Mouse (Mus musculus): ENCODE data around the gene H2bfm. TPM values are rescaled to one million over a fixed set of nuclear protein-coding genes. Genes with fewer than 3 reads are reported as not detected.
"Not testable (repeated sequence)": the region's sequence is repeated elsewhere in the genome, so short reads cannot be mapped to it uniquely, and the experiment has no call there.

Gene H2bfm
- not detected for total RNA-seq (2021)
- long read RNA-seq, experiment 1, result 0 reads
- long read RNA-seq, experiment 2, result 0 reads

DNA sequence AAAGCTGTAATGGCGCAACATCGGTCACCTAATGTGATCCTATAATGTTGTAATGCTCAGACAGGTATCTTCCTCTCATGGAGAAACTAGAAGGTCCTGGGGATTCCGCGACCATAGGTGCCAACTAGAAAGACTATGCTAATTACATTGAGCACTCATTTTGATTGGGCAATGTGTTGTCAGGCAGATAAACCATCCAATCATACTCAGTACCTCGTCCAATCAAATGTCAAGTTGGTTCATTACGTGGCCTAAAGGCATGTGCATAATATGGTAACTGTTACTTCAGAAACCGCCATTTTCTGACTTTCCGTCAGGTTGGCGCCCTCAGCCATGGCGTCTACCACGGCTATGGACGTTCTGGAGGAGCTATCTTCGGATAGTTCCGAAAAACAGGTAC, at the start of gene H2bfm:
Gene H2bfm, plus strand, starts transcription at position 295 of the 400 bp plus-strand sequence.
- DNase-seq (ENCODE audit: low spot score), result no peak

DNA sequence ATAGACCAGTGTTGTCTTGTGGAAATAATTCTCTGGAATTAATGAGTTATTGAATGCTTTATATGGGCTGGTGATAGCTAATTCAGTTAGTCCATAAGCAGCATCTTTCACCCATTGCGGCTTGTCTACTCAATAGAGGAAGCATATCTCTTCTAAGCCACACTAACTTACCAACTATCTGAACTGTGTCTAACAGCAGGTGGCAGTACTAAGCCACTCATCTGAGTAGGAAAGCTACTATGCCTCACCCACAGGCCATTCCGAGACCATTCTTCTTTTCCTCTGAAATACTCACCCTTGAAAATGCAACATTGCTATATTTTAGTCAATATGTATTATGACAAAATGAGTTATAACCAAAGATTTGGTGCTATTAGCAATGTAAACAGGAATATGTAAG, 31.4 kb upstream of the H2bfm start:
- no peak for DNase-seq (ENCODE audit: low spot score)

DNA sequence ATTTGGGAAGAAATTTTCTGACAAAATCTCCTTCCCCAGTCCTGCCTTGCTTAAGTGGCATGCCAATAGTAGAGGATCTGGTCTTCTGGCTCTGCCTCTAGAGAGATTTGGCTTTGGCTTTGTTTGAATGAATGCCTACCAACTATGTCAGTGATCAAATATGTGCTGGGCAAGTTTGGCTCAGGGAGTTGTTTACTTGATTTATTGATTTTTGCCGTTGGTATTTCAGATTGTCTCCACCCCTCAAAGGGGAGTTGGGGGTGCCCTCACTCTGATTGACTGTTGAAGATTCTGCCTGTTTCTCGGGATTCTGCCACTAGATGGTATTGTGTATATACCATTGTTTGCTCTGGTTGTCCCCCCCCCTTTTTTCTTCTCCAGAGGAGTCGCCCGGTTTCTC, 22.8 kb upstream of the H2bfm start:
- DNase-seq (ENCODE audit: low spot score), result no peak

DNA sequence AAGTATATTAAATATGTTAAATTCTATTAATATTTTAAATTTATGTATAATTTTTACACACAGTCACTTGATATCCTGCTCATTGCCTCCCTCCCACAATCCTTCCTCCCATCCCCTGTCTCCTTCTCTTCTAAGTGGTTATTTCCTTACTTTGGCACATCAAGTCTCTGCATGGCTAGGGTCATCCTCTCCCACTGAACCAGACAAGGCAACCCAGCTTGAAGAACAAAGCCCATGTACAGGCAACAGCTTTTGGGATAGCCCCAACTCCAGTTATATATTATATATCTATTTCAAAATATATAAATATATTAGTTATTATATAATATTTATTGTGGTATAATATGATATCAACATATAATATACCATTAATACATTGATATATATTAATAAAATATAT, 1.3 kb upstream of the H2bfm start:
- DNase-seq (ENCODE audit: low spot score), result no peak

DNA sequence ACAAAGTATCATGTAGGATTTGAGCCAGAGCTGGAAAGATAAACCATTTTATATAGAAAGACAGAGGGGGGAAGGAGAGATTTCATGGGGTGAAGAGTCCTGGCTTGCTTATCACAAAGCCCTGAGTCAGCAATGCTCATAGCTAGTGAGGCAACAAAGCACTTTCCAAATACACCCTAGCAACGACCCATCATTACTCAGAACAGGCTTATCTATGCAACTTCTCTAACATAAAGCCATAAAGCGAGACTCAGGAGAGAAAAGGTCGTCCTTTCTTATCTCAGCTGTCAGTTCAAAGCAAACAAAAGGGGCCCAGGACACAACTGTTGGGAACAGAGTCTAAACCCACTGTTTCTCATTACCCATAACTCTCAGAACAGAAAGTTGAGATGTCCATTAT, 10.9 kb downstream of the H2bfm start:
- DNase-seq (ENCODE audit: low spot score), result no peak

DNA sequence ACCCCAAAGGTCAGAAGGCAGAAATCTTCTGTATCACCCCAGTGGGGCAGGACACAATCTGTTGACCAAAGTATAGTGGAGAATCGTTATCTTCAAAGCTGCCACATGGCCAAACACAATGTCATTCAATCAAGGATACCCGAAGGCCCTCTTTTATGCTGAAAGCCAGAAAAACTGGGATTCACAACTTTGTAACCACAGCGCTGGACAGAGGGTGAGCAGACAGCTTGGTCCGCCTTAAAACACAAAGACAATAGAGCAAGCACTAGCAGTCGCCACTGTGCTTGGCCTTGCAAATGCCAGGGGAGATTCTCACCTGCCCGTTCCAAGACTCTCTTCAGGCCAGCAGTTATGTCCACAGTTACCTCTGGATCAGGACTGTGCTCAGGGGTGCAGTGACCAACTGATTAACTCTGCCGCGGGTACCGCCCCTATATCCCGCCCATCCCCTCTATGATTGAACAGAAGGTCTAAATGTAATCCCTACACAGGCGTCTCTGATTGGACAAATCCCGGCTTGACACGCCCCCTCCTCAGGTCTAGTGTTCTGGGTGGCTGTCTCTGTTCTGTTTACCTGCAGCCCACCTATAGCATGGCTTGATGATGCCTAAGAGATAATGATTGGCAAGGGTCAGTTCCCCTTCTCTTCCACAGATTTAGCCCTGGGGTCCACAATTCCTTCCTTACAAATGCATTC, 30.6 kb downstream of the H2bfm start:
- peak; percentile 1 for DNase-seq (ENCODE audit: low spot score)

DNA sequence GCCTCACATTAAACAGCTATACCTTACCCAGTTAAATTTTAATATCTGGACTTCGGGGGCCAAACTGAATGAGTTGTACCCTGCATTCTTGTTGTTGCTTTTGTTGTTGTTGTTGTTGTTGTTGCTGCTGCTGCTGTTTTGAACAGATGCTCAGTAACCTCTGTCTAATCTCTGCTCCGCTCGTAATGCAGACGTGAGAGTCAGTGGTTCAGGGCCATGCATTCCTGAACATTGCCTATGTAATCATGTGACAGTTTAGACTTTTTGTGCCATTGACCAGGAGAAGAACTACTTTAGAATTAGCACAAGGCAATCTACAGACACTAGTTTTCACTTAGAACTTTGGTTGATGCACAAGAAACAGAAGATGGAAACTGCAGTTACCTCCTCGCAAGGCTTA, 31.2 kb downstream of the H2bfm start:
- DNase-seq (ENCODE audit: low spot score), result not testable (repeated sequence)

DNA sequence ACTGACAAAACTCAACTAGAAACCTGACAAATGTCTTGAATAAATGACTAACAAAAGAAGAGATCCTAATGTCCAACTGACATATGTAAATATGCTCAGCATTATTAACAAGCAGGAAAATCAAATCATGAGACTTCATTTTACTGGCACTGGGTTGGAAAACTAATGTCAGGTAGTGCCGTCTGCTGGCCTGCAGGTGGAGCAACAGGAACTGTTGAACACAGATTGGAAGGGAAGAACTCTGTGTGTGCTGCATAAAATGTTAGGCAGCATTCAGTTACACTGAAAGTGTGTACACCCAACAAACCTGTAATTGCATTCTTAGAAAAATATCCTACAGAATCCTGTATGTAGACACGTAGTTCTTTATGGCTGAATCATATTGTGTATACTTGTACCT, 32.6 kb downstream of the H2bfm start:
- no peak for DNase-seq (ENCODE audit: low spot score)

DNA sequence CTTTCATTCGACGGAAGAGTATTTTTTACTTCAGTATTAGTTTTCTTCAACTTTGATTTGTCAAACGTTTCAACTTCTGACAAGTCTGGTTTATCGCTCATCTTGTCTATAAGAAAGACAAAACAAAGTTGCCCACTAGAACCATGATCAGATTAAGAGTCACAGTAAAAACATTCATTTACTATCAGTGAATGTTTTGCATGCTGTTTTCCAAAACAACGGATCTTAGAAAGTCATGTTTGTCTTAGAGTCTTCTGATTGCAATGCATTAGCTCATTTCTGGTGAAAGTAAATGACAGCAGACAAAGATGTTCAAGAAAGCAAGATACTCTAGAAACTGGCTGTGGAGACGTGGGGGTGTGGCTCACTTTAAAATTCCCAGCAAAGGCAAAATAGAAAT, 48.3 kb downstream of the H2bfm start, which contains the start of gene Tmsb15b2:
Gene Tmsb15b2, minus strand, starts transcription at position 101 of the 400 bp plus-strand sequence.
- not testable (repeated sequence) for DNase-seq (ENCODE audit: low spot score)

DNA sequence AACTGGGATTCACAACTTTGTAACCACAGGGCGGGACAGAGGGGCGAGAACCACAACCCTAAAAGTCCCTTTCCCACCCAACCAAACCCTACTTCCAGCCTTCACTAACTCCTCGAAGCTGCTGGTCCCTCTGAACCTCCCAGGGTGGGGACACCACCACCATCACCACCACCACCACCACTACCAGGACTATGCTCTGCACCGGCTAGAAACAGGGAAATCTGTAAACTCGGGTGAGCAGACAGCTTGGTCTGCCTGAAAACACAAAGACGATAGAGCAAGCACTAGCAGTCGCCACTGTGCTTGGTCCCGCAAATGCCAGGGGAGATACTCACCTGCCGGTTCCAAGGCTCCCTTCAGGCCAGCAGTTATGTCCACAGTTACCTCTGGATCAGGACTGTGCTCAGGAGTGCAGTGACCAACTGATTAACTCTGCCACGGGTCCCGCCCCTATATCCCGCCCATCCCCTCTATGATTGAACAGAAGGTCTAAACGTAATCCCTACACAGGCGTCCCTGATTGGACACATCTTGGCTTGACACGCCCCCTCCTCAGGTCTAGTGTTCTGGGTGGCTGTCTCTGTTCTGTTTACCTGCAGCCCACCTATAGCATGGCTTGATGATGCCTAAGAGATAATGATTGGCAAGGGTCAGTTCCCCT, 49.4 kb downstream of the H2bfm start, which contains the start of the genes Tmsb15l and Tmsb15b1:
Gene Tmsb15l, minus strand, starts transcription at position 446 of the 661 bp plus-strand sequence.
Gene Tmsb15b1, minus strand, starts transcription at position 451 of the 661 bp plus-strand sequence.
- peak; percentile 47 for DNase-seq (ENCODE audit: low spot score)

Other genes starting within 250 kb of the H2bfm start
- 1 to 10 TPM; 2.5 to 3.3 TPM for gene Tceal1, start 219.3 kb upstream of the H2bfm start, total RNA-seq (2021)
- gene Morf4l2, start 183.6 kb upstream of the H2bfm start, total RNA-seq (2021), result 100 to 1,000 TPM; 140 to 171 TPM
- gene Glra4, start 147.2 kb upstream of the H2bfm start, total RNA-seq (2021), result not detected
- 1 to 10 TPM; 2.4 to 3.1 TPM for gene Plp1, start 104.7 kb upstream of the H2bfm start, total RNA-seq (2021)
- under 1 TPM in 1 of 2 experiments, not detected in 1; 0.05 TPM for gene Rab9b, start 58.6 kb upstream of the H2bfm start, total RNA-seq (2021)
- gene Tmsb15b2, start 48.2 kb downstream of the H2bfm start, total RNA-seq (2021), result 1 to 10 TPM; 6.6 to 7.5 TPM
- gene Tmsb15l, start 49.5 kb downstream of the H2bfm start, total RNA-seq (2021), result under 1 TPM; 0.32 to 0.33 TPM
- 1 to 10 TPM; 2.2 to 5.5 TPM for gene Tmsb15b1, start 49.5 kb downstream of the H2bfm start, total RNA-seq (2021)
- gene Zcchc18, start 65.8 kb downstream of the H2bfm start, total RNA-seq (2021), result under 1 TPM; 0.09 to 0.11 TPM
- gene Slc25a53, start 111.0 kb downstream of the H2bfm start, total RNA-seq (2021), result 1 to 10 TPM; 1.4 to 2.6 TPM
- gene Fam199x, start 122.3 kb downstream of the H2bfm start, total RNA-seq (2021), result 1 to 10 TPM; 3.7 to 5.5 TPM
- not detected for gene Esx1, start 194.8 kb downstream of the H2bfm start, total RNA-seq (2021)